Mouse (Mus musculus): ENCODE data around the gene Chit1.

DNA sequence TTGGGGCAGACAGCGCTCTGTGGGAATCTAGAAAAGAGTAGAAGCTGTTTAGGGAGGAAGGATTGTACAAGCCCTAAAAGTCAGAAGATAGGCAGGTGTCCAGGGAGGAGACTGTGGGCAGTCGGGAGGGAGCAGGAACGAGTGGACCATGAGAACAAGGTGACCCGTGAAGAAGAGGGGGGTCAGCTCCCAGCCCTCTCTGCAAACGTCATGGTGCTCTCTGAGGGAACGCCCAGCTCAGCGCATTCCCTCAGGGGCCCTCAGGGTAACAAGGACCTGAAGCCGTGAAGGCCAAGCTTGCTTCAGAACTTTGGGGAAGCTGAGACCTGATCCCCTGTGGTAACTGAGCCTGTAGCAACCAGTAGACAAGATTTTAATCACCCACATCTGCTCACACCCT, 39.0 kb downstream of the Chit1 start:
- no peak for TF ChIP-seq CTCF (conservative IDR thresholded peaks at IDR 0.05; ENCODE audit: insufficient read depth, insufficient read length, low read depth, low read length)
- no peak for TF ChIP-seq POLR2A (IDR thresholded peaks at IDR 0.05; ENCODE audit: low read depth, low read length)

Data from kidney, adult 2 months (tissue).